Mouse (Mus musculus) midbrain, embryonic 15.5 days (tissue): ENCODE results near the gene Med13l. TPM values are rescaled to one million over a fixed set of nuclear protein-coding genes. Genes with fewer than 3 reads are reported as not detected.
A peak's percentile ranks its signal among the peaks of the same experiment; 100 is the strongest.

Source experiments
- ATAC-seq: fragments of 200-750 bp; cut with Nextera tagmentation; replicated peaks from 2 replicates; pipeline ENCODE4 v1.8.0; 2017; ENCODE audit warnings: moderate TSS enrichment
- H3K27ac ChIP-seq: fragments of 300-500 bp; sonication (generic); 2 replicates; pipeline ENCODE4 v1.5.1; 2015; ENCODE audit warnings: mild to moderate bottlenecking, inconsistent platforms
- H3K27me3 ChIP-seq: fragments of 300-500 bp; sonication (generic); replicated peaks from 2 replicates; pipeline ENCODE4 v1.6.1; 2015; ENCODE audit warnings: inconsistent platforms
- H3K36me3 ChIP-seq: fragments of 300-500 bp; sonication (generic); replicated peaks from 2 replicates; pipeline ENCODE4 v1.6.1; 2015; ENCODE audit warnings: inconsistent platforms
- H3K4me1 ChIP-seq: fragments of 300-500 bp; sonication (generic); 2 replicates; pipeline ENCODE4 v1.6.1; 2015; ENCODE audit warnings: inconsistent platforms
- H3K4me2 ChIP-seq: fragments of 300-500 bp; sonication (generic); 2 replicates; pipeline ENCODE4 v1.6.1; 2015; ENCODE audit warnings: inconsistent platforms, mild to moderate bottlenecking, moderate library complexity
- H3K4me3 ChIP-seq: fragments of 300-500 bp; sonication (generic); 2 replicates; pipeline ENCODE4 v1.5.1; 2015; ENCODE audit warnings: mild to moderate bottlenecking, inconsistent platforms
- H3K9ac ChIP-seq: fragments of 300-500 bp; sonication (generic); 2 replicates; pipeline ENCODE4 v1.6.1; 2015; ENCODE audit warnings: mild to moderate bottlenecking, inconsistent platforms
- H3K9me3 ChIP-seq: fragments of 300-500 bp; sonication (generic); 2 replicates; pipeline ENCODE4 v1.6.1; 2016; ENCODE audit warnings: inconsistent platforms
- WGBS: fragments of 180-500 bp; shearing (Covaris S2); methylation state at CpG from one replicate; pipeline ENCODE4 v1.1.7; 2015; ENCODE audit warnings: mixed read lengths; 5-methylcytosine and 5-hydroxymethylcytosine counted together
- polyA plus RNA-seq: library from polyadenylated mRNA; unstranded; fragments of >200 nt; fragmentation: Nextera tagmentation; extraction: Ambion mirVana; gene quantifications from 2 replicates; pipeline ENCODE4 v1.2.1, GENCODE M21; 2015

Gene Med13l
- polyA plus RNA-seq, result 17.3 and 17.9 TPM in 2 replicates

- Histone ChIP-seq H3K27ac (peak within 1 kb of the TSS; percentile 99), H3K36me3 (no peaks in the 10 kb centered on the region), H3K4me2 (peak within 1 kb of the TSS; percentile 70), H3K4me1 (peaks cover 38% of the 10 kb centered on the region), H3K27me3 (no peaks in the 10 kb centered on the region; the same call in 1 of the 2 replicates), H3K9me3 (no peaks in the 10 kb centered on the region), H3K4me3 (peak within 1 kb of the TSS; percentile 86), H3K9ac (peak within 1 kb of the TSS; percentile 97)
- peak; percentile 69 for ATAC-seq
- WGBS, result 1% methylated on average over 82 of the region's 120 CpGs
Measured at GRCm38 (mm10) chr5:118560385-118561085, at the start of gene Med13l. Med13l (plus strand) TSS chr5:118560679.

- Histone ChIP-seq H3K27me3 (peaks cover 23% of the 10 kb centered on the region), H3K4me3 (no peak overlapping the region), H3K9me3 (no peaks in the 10 kb centered on the region), H3K27ac (no peak overlapping the region), H3K36me3 (no peaks in the 10 kb centered on the region), H3K4me2 (no peak overlapping the region), H3K4me1 (peaks cover 21% of the 10 kb centered on the region), H3K9ac (no peak overlapping the region)
- WGBS, result 81% methylated on average over 4 of the region's 4 CpGs
- no peak for ATAC-seq
Measured at GRCm38 (mm10) chr5:118510969-118511368, 49.5 kb upstream of the Med13l start.

GRCm38 (mm10) chr5:118513005-118513404, 47.5 kb upstream of the Med13l start:
- 83% methylated on average over 1 of the region's 1 CpGs for WGBS
- H3K9me3 ChIP-seq, result no peaks in the 10 kb centered on the region
- peaks cover 23% of the 10 kb centered on the region for H3K27me3 ChIP-seq
- H3K4me3 ChIP-seq, result no peak overlapping the region
- no peak overlapping the region for H3K27ac ChIP-seq
- peaks cover 21% of the 10 kb centered on the region for H3K4me1 ChIP-seq
- H3K4me2 ChIP-seq, result peak overlapping the region; percentile 54; the same call in 1 of the 2 replicates
- no peaks in the 10 kb centered on the region for H3K36me3 ChIP-seq
- no peak overlapping the region for H3K9ac ChIP-seq
- ATAC-seq, result no peak

- Histone ChIP-seq H3K4me3 (peak overlapping the region; percentile 27), H3K27me3 (peaks cover 23% of the 10 kb centered on the region), H3K27ac (no peak overlapping the region), H3K9me3 (no peaks in the 10 kb centered on the region), H3K4me1 (peaks cover 21% of the 10 kb centered on the region), H3K9ac (peak overlapping the region; percentile 14; the same call in 1 of the 2 replicates), H3K36me3 (no peaks in the 10 kb centered on the region), H3K4me2 (peak overlapping the region; percentile 54)
- WGBS, result 5% methylated on average over 43 of the region's 43 CpGs
- ATAC-seq, result no peak
Measured at GRCm38 (mm10) chr5:118513629-118514526, 46.6 kb upstream of the Med13l start.

- Histone ChIP-seq H3K4me1 (peaks cover 21% of the 10 kb centered on the region), H3K4me2 (peak overlapping the region; percentile 54), H3K36me3 (no peaks in the 10 kb centered on the region), H3K27me3 (peaks cover 23% of the 10 kb centered on the region), H3K4me3 (peak overlapping the region; percentile 27), H3K9me3 (no peaks in the 10 kb centered on the region), H3K27ac (no peak overlapping the region), H3K9ac (peak overlapping the region; percentile 14; the same call in 1 of the 2 replicates)
- ATAC-seq, result no peak
- WGBS, result 20% methylated on average over 9 of the region's 9 CpGs
Measured at GRCm38 (mm10) chr5:118514527-118514831, 46.0 kb upstream of the Med13l start.

- peaks cover 23% of the 10 kb centered on the region for H3K27me3 ChIP-seq
- no peak overlapping the region for H3K4me3 ChIP-seq
- no peaks in the 10 kb centered on the region for H3K36me3 ChIP-seq
- no peak overlapping the region for H3K9ac ChIP-seq
- ATAC-seq, result no peak
- 43% methylated on average over 5 of the region's 5 CpGs for WGBS
- peak overlapping the region; percentile 54; the same call in 1 of the 2 replicates for H3K4me2 ChIP-seq
- no peaks in the 10 kb centered on the region for H3K9me3 ChIP-seq
- no peak overlapping the region for H3K27ac ChIP-seq
- peaks cover 21% of the 10 kb centered on the region for H3K4me1 ChIP-seq
Measured at GRCm38 (mm10) chr5:118514842-118515241, 45.6 kb upstream of the Med13l start.

- ATAC-seq, result no peak
- H3K27me3 ChIP-seq, result peaks cover 23% of the 10 kb centered on the region
- no peaks in the 10 kb centered on the region for H3K36me3 ChIP-seq
- no peak overlapping the region for H3K4me2 ChIP-seq
- H3K4me3 ChIP-seq, result no peak overlapping the region
- 27% methylated on average over 11 of the region's 11 CpGs for WGBS
- H3K9me3 ChIP-seq, result no peaks in the 10 kb centered on the region
- peaks cover 21% of the 10 kb centered on the region for H3K4me1 ChIP-seq
- no peak overlapping the region for H3K27ac ChIP-seq
- H3K9ac ChIP-seq, result no peak overlapping the region
Measured at GRCm38 (mm10) chr5:118515280-118515721, 45.2 kb upstream of the Med13l start.

- WGBS, result 78% methylated on average over 6 of the region's 6 CpGs
- H3K9ac ChIP-seq, result no peak overlapping the region
- H3K4me2 ChIP-seq, result no peak overlapping the region
- ATAC-seq, result no peak
- H3K4me1 ChIP-seq, result peaks cover 21% of the 10 kb centered on the region
- no peak overlapping the region for H3K4me3 ChIP-seq
- H3K27ac ChIP-seq, result no peak overlapping the region
- peaks cover 23% of the 10 kb centered on the region for H3K27me3 ChIP-seq
- H3K36me3 ChIP-seq, result no peaks in the 10 kb centered on the region
- H3K9me3 ChIP-seq, result no peaks in the 10 kb centered on the region
Measured at GRCm38 (mm10) chr5:118516066-118516465, 44.4 kb upstream of the Med13l start.

GRCm38 (mm10) chr5:118516470-118516869, 44.0 kb upstream of the Med13l start:
- no peak overlapping the region for H3K4me3 ChIP-seq
- no peak for ATAC-seq
- H3K36me3 ChIP-seq, result no peaks in the 10 kb centered on the region
- H3K9me3 ChIP-seq, result no peaks in the 10 kb centered on the region
- peaks cover 23% of the 10 kb centered on the region for H3K27me3 ChIP-seq
- 55% methylated on average over 6 of the region's 6 CpGs for WGBS
- H3K4me1 ChIP-seq, result peaks cover 21% of the 10 kb centered on the region
- no peak overlapping the region for H3K27ac ChIP-seq
- no peak overlapping the region for H3K9ac ChIP-seq
- no peak overlapping the region for H3K4me2 ChIP-seq

GRCm38 (mm10) chr5:118520457-118520856, 40.0 kb upstream of the Med13l start:
- WGBS, result 22% methylated on average over 3 of the region's 3 CpGs
- no peak overlapping the region for H3K27ac ChIP-seq
- H3K9ac ChIP-seq, result no peak overlapping the region
- H3K4me2 ChIP-seq, result no peak overlapping the region
- no peaks in the 10 kb centered on the region for H3K9me3 ChIP-seq
- no peak overlapping the region for H3K4me3 ChIP-seq
- no peaks in the 10 kb centered on the region for H3K36me3 ChIP-seq
- ATAC-seq, result no peak
- H3K27me3 ChIP-seq, result no peaks in the 10 kb centered on the region
- no peaks in the 10 kb centered on the region for H3K4me1 ChIP-seq

- H3K27ac ChIP-seq, result no peak overlapping the region
- H3K4me3 ChIP-seq, result no peak overlapping the region
- H3K4me1 ChIP-seq, result peaks cover 3% of the 10 kb centered on the region; the same call in 1 of the 2 replicates
- 69% methylated on average over 7 of the region's 7 CpGs for WGBS
- no peak overlapping the region for H3K9ac ChIP-seq
- no peak overlapping the region for H3K4me2 ChIP-seq
- H3K9me3 ChIP-seq, result no peaks in the 10 kb centered on the region
- no peaks in the 10 kb centered on the region for H3K36me3 ChIP-seq
- no peak for ATAC-seq
- H3K27me3 ChIP-seq, result no peaks in the 10 kb centered on the region
Measured at GRCm38 (mm10) chr5:118524400-118524799, 36.1 kb upstream of the Med13l start.

- H3K9me3 ChIP-seq, result no peaks in the 10 kb centered on the region
- 85% methylated on average over 6 of the region's 6 CpGs for WGBS
- no peak for ATAC-seq
- no peaks in the 10 kb centered on the region for H3K36me3 ChIP-seq
- H3K4me2 ChIP-seq, result no peak overlapping the region
- no peak overlapping the region for H3K9ac ChIP-seq
- H3K27ac ChIP-seq, result no peak overlapping the region
- no peaks in the 10 kb centered on the region for H3K27me3 ChIP-seq
- no peak overlapping the region for H3K4me3 ChIP-seq
- peaks cover 5% of the 10 kb centered on the region; the same call in 1 of the 2 replicates for H3K4me1 ChIP-seq
Measured at GRCm38 (mm10) chr5:118525634-118526033, 34.8 kb upstream of the Med13l start.
